Mouse (Mus musculus) heart, postnatal 14 days (tissue): ENCODE data around the gene Apba2. TPM values are rescaled to one million over a fixed set of nuclear protein-coding genes. Genes with fewer than 3 reads are reported as not detected.

Experiments
- DNase-seq, 2 experiments: peaks; one replicate each; pipeline ENCODE4 v3.0.0; 2021 to 2022
- intact Hi-C: fragments of 180-260 bp; cut with DNase I; formaldehyde crosslinking; loops from one replicate; pipeline ENCODE4 v1.15.1; 2025
- total RNA-seq, 2 experiments: library from RNA; stranded (reverse); gene quantifications; 2 replicates each; pipeline ENCODE4 v1.2.3; 2021

Gene Apba2
- total RNA-seq, 2 experiments from 2014 or later: 0.83 to 1.0 TPM

GRCm38 (mm10) chr7:64521695-64522408 lies 20.3 kb downstream of the Apba2 start:
- intact Hi-C loops: no loop called here
- no peak for DNase-seq

GRCm38 (mm10) chr7:64522409-64522730 lies 20.9 kb downstream of the Apba2 start:
- DNase-seq: no peak
- intact Hi-C loops: no loop called here

GRCm38 (mm10) chr7:64531297-64531696 lies 29.8 kb downstream of the Apba2 start:
- intact Hi-C loops: no loop called here
- no peak for DNase-seq

DNA sequence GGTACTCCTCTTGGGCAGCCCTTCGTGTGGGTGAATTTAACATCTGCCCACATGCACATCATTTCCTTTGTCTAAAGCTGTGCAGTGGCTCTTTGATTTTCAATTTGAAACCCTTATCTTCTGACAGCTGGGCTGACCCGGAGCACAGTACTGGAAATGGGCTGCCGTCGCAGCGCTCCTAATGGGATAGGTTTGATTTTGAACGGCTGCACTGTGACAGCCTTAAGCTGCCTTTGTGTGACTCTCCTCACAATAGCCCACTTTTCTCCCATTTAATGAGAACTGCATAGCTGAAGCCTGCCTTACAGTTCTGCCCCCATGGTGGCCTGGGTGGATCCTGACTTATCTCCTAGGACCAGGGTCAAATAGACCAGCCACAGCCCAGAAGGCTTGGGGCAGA lies 31.9 kb downstream of the Apba2 start:
- intact Hi-C loops: no loop called here

DNA sequence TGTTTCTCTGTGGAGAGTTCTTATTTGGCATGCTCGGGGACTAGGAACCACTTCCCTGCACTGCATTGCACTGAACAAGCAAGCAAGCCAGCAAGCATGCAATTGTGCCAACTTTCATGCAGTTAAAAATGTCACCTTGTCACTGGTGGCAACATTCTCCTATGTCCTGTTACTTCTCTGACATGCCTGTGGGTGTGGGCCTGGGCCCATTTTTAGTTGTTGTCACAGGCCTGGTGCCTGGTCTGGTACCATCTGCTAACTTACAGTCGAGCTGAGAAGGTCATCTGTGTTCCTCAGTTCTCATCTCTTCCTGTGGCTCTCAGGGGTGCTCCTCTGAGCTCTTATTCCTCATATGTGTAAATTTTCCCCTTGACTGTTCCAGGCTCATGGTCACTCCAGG lies 33.8 kb downstream of the Apba2 start:
- intact Hi-C loops: no loop called here

More for the DNA sequence above, 31.9 kb downstream of the Apba2 start:
- DNase-seq: no peak

DNA sequence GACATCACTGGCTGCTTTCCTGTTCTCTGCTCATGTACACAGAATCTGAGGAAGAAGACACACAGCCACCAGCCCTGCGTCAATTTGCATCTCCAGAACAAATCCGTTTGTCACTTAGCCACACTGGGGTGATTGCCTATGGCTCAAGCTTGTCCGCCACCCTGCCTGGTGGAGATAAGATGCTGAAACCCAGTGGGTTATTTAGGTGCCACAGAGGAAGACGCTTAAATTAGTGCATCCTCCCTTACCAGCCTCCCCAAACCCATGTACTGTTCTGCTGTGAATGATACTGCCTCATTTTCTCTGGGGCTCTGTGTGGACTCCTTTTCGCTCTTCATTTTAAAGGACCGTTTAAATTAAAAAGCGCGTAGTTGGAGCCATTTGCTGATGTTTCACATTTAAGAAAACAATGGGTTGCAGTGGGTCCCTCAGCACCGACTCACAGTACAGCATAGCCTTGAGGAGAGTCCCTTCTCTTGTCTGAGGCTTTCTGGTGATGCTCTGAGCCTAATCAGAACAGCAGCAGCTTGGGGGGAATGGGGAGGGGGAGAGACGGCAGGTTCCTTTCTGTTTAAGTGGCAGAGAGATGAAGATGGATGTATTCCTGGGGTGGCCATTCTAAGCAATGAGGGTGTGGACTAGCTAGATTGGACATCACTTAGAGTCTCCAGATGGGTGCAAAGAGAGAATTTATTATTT lies 38.1 kb downstream of the Apba2 start:
- no peak for DNase-seq
- intact Hi-C loops: no loop called here

More for the DNA sequence above, 33.8 kb downstream of the Apba2 start:
- DNase-seq: no peak

DNA sequence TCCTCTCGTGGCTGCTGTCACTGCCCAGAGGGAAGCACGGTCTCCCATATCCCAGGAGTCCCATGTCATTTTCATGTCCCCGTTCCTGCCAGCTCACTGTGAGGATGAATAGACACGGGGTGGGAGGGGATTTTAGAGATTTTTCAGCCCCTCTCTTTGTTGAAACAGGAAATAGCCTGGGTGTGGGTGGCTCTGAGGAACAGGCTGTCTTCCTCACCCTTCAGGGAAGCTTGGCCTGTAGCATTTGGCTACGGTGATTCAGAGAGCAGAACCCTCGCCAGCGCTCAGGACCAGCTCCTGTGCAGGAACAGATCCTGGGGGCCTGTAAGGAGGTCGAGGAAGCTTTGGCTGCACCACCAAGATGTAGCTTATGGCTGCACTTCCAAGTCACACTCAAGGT lies 45.3 kb downstream of the Apba2 start:
- intact Hi-C loops: no loop called here
- no peak for DNase-seq

DNA sequence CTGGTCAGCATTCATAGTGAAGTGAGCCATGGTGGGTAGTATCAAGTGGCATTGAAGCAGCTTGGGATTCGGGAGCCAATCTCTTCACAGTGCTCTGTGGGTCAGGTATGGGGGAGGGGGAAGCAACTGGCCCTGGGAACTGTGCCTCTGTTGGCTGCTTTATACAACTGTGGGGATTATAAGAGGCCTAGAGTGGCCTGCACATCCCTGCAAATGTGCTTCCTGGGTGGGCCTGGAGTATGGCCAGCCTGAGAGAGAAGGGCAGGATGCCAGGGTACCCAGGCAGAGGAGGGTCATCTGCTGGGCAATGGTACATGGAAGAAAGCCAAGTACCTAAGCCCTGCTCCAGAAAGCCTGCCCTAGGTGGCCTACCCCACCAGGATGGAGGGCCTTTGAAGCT lies 49.4 kb downstream of the Apba2 start:
- DNase-seq: no peak
- intact Hi-C loops: no loop called here

- no peak for DNase-seq
- intact Hi-C loops: no loop called here
Observed at GRCm38 (mm10) chr7:64552523-64553190, 51.2 kb downstream of the Apba2 start.

- intact Hi-C loops: no loop called here
Observed at GRCm38 (mm10) chr7:64561711-64562498, 60.4 kb downstream of the Apba2 start.

DNA sequence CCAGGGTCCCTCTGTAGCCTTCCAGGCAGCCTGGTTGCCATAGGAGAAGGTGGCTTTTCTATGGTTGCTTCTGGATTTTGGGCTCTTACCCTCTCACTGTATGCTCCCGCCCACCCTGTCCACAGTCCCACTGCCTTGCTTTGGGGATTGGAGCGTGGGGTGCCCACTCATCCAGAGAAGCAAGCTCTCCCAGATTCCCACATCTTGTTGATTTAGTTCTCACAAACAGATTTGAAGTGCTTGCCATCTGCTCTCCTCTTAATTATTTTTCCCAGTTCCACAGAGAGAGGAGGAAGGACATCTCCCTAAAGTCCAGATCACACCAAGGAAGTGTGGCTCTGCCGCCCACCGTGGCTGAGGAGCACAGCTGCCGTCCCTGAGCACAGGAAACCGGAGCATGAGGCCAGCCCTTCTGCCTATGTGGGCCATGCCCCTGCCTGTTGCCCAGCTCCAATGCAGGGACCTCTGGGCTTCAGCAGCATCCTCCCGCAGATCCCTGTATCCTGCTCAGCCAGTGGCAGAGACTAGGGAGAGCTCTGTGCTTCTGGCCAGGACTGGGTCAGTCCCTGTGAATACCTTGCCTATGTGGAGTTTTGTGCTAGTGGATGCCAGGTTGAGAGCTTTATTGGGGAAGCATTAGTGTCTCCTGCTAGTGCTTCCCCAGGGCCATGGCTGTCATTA lies 63.5 kb downstream of the Apba2 start:
- DNase-seq: no peak

More at GRCm38 (mm10) chr7:64561711-64562498, 60.4 kb downstream of the Apba2 start:
- DNase-seq: no peak

DNA sequence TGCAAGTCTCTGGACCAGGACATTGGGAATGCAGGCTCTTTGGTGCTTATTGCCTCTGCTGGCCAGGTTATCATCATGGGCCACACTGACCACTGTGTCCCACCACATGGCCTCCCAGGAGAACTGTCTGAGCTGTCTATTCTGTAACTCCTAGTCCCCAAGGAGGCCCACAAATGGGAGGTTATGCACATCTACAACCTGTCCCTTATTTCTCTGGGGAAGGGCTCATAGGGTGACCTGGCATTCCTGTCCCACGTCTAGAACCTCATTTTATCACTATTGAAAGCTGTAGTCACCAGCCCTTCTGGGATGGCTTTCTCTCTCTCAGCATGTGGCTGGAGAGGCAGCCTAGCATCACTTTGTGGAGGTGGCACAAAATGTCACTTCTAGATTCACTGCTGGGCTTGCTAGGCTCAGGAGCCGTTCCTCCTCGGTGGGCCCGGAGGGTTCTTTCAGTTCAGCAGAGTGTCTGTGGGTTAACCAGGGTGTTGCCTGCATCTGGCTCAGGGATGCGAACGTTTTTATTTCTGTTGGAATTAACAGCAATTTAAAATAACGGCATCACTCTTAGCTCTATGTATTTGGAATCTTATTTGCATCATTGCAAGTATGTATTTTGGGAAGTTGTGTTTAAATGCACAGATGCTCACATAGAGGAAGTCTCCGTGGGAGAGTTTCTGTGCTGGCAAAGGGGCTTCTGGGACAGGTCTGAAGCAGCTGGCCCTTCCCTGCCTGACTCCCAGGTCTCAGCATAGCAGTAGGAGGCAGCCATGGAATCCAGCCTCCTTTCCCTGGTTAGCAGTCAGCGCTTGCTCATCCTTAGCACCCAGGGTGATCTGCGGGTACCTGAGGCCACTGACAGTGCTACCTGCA lies 65.1 kb downstream of the Apba2 start:
- intact Hi-C loops: no loop called here
- no peak for DNase-seq

More for the DNA sequence above, 63.5 kb downstream of the Apba2 start:
- intact Hi-C loops: no loop called here

DNA sequence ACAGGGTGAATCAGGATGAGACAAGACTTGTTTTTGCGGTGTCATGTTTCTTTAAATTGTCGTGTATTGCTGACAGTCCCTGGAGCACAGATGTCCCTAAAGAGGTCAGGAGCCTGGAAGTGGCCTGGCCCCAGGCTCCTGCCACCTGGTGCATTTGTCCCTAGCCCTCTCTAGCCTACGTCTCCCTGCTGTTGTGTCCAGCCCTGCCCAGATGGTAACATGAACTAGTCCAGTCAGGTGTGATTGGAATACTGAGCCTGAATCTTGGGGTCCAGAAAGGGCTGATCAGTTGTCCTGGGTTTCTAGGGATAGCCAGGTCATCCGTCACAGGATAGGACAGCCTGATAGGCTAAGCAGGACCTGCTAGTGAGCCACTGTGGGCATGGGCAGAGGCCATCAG lies 67.2 kb downstream of the Apba2 start:
- DNase-seq: no peak
- intact Hi-C loops: no loop called here

DNA sequence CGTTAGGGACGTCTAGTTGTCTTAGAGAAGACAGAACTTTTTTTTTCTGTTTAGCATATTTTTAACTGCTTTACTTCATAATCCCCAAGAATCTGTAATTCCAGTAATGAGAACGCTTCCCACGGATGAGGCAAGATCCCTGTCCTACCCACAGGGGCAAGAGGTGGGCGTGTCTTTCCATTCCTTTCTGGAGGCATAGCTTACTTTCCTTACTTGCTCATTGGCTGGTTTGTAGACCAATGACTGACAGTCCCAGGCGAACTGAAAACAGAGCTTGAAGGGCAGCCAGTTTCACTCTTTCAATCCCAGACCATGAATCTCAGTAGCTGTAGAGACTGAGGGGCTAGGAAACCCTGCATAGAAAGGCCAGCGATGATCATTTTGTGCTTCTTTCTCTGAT lies 68.2 kb downstream of the Apba2 start:
- intact Hi-C loops: no loop called here
- DNase-seq: no peak

- intact Hi-C loops: no loop called here
- no peak for DNase-seq
Observed at GRCm38 (mm10) chr7:64570914-64571313, 69.4 kb downstream of the Apba2 start.

- intact Hi-C loops: no loop called here
- no peak for DNase-seq
Observed at GRCm38 (mm10) chr7:64574144-64574543, 72.6 kb downstream of the Apba2 start.

DNA sequence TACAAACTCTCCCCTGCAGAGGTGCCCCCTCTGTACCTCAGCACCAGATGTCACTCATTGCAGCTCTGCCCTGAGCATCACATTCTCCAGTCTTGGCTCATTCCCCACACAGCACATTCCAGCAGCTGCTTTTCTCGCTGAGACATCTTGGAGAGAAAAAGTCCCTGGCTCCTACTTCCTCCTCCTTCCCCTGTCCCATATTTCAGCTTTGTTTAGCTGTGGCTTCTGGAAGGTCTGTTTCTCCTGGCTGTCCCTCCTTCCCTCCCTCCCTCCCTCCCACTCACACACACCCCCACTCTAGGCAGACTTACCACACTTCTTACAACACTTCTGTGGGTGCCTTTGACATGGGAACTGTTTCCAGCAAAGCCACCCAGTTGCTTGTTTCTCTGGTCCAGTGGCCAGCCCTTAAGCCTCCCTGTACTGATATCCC lies 75.0 kb downstream of the Apba2 start:
- intact Hi-C loops: no loop called here
- peak in 1 of 2 experiments; percentile 8 for DNase-seq

DNA sequence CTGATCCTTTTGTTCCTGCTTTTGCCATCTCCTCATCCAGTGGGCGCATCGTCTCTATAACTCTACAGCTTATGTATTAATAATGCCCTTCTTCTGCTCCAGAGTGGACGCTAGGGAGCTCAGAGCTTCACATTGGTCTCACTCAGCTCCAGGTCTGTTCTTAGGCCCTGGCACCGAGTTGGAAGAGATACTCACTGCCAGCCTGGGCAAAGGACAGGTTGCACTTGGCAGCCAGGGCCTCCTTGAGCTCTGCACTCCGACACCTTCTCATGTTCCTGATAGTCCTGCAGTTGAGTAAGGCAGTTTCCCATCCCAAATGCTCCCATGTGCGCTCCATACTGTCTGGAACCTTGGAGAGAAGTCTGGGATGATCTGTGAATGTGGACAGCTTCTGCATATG lies 76.7 kb downstream of the Apba2 start:
- intact Hi-C loops: no loop called here

DNA sequence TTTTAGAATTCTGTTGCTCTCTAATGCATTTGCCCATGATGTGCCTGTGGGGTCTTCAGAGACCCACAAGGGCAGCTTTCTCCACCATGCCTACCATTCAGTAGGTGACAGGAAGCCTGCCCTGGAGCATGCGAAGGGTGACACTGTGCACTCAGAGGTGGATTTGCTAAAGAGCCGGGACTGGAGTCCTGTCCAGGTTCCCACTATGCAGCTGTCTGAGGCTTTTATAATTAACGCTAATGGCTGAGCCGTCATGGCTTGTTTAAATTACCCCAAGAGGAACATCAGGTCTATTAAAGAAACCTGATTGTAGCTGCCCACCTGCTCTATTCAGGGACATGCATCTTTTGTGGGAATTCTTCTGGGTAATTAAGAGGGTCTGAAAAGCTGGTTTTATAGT lies 78.4 kb downstream of the Apba2 start:
- DNase-seq: no peak
- intact Hi-C loops: no loop called here

More for the DNA sequence above, 76.7 kb downstream of the Apba2 start:
- DNase-seq: no peak
